ENCODE assay signal across 8 mouse cellular contexts in the genomic region with DNA sequence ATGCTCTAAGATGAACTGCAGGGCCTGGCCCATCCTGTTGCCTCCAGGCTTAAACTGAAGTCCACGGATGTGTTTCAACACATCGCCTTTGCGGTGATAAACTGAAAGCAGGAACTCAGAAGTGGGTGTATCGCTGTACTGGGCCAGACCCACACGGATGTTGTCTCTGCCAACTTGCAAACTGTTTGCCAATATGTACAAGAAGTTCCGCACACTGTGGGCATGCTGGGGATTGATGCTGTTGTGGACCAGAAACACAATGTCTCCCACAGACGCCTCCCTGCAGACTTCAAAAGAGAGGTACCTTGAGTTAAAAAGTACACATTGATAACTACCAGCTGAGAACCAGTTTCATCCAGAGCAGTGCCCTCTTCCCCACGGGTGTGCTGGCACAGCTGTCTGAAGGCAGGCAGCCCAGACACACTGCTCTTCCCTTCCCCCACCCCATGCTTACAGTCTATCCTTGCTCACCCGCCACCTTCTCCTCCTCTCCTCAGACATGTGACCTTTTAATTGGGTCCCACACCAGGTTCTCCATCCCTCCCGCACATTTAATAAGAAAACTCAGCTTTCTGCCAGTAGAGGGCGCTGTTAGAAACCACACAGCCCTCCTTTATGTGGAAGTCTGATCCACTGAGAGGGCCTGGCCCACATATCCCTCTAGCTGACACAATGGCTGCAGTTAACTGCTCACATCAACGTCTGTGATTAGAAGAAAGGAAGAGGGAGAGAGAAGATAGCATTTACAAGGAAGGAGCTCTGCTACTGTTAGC. TPM values are rescaled to one million over a fixed set of nuclear protein-coding genes. Genes with fewer than 3 reads are reported as not detected.
DNase-seq lines count a peak whose midpoint lies in the region; ATAC-seq lines count a peak whose summit lies in the region.

No protein-coding gene starts in this region.

- H3K4me3 ChIP-seq in midbrain, embryonic 11.5 days (ENCODE audit: low read depth, low read length), result no peak overlapping the region
- H3K4me3 ChIP-seq in midbrain, embryonic 16.5 days (ENCODE audit: low read depth, low read length), result no peak overlapping the region
- no peak overlapping the region for H3K4me3 ChIP-seq in embryonic facial prominence, embryonic 14.5 days (ENCODE audit: low read depth, low read length)

- no peaks in the 10 kb centered on the region for H3K4me1 ChIP-seq in midbrain, embryonic 11.5 days (ENCODE audit: control insufficient read depth, insufficient read depth, low read length)
- no peaks in the 10 kb centered on the region for H3K4me1 ChIP-seq in midbrain, embryonic 16.5 days (ENCODE audit: control insufficient read depth, insufficient read depth, low read length)
- H3K4me1 ChIP-seq in embryonic facial prominence, embryonic 14.5 days (ENCODE audit: control insufficient read depth, insufficient read depth, low read length), result no peaks in the 10 kb centered on the region

- H3K27me3 ChIP-seq in midbrain, embryonic 11.5 days (ENCODE audit: control insufficient read depth, insufficient read depth, low read length), result no peaks in the 10 kb centered on the region
- no peaks in the 10 kb centered on the region for H3K27me3 ChIP-seq in midbrain, embryonic 16.5 days (ENCODE audit: control insufficient read depth, insufficient read depth, low read depth, low read length)
- no peaks in the 10 kb centered on the region for H3K27me3 ChIP-seq in embryonic facial prominence, embryonic 14.5 days (replicated peaks; ENCODE audit: control insufficient read depth, insufficient read depth, low read length)

- no peak overlapping the region for H3K4me2 ChIP-seq in midbrain, embryonic 11.5 days
- H3K4me2 ChIP-seq in midbrain, embryonic 16.5 days (ENCODE audit: low read length), result no peak overlapping the region
- H3K4me2 ChIP-seq in embryonic facial prominence, embryonic 14.5 days (ENCODE audit: low read depth, low read length), result no peak overlapping the region

- no peak overlapping the region for H3K9ac ChIP-seq in midbrain, embryonic 11.5 days (ENCODE audit: low read length)
- H3K9ac ChIP-seq in midbrain, embryonic 16.5 days (ENCODE audit: low read depth, low read length), result no peak overlapping the region
- H3K9ac ChIP-seq in embryonic facial prominence, embryonic 14.5 days (ENCODE audit: low read depth, low read length), result no peak overlapping the region

- peak; percentile 48; the same call in 1 of the 2 replicates for ATAC-seq in midbrain, embryonic 11.5 days (ENCODE audit: low FRiP score)
- ATAC-seq in midbrain, embryonic 16.5 days, result no peak
- ATAC-seq in embryonic facial prominence, embryonic 14.5 days (ENCODE audit: low read depth), result no peak
- no peak for ATAC-seq in activated CD4-positive, CD25-positive, alpha-beta regulatory T cell, adult 4 months

- 60% methylated on average over 12 of the region's 12 CpGs for WGBS in midbrain, embryonic 11.5 days
- WGBS in midbrain, embryonic 16.5 days, result 58% methylated on average over 12 of the region's 12 CpGs
- 58% methylated on average over 11 of the region's 12 CpGs for WGBS in embryonic facial prominence, embryonic 14.5 days

- no peaks in the 10 kb centered on the region for H3K36me3 ChIP-seq in midbrain, embryonic 11.5 days (ENCODE audit: control insufficient read depth, insufficient read depth, low read length)
- no peaks in the 10 kb centered on the region for H3K36me3 ChIP-seq in midbrain, embryonic 16.5 days (ENCODE audit: control insufficient read depth, insufficient read depth, low read length)
- no peaks in the 10 kb centered on the region for H3K36me3 ChIP-seq in embryonic facial prominence, embryonic 14.5 days (ENCODE audit: control insufficient read depth, insufficient read depth, low read length)

- no peak overlapping the region for H3K27ac ChIP-seq in midbrain, embryonic 11.5 days (ENCODE audit: low read depth, low read length)
- no peak overlapping the region for H3K27ac ChIP-seq in midbrain, embryonic 16.5 days (ENCODE audit: low read length)
- no peak overlapping the region for H3K27ac ChIP-seq in embryonic facial prominence, embryonic 14.5 days (replicated peaks; ENCODE audit: low read depth, low read length)

- peak; percentile 95 for DNase-seq in midbrain, embryonic 11.5 days (ENCODE audit: low spot score, missing footprints)
- peak; percentile 63 for DNase-seq in adrenal gland, postnatal 14 days
- peak; percentile 12 for DNase-seq in embryonic facial prominence, embryonic 14.5 days (ENCODE audit: low spot score)
- DNase-seq in kidney, postnatal 10 days, result peak; percentile 41
- peak; percentile 75 for DNase-seq in lung, postnatal 10 days
- DNase-seq in spleen, postnatal 10 days (ENCODE audit: low spot score in 2 of 2), result peak; percentile 15 to 42

- H3K9me3 ChIP-seq in midbrain, embryonic 11.5 days (ENCODE audit: control insufficient read depth, low read length), result no peaks in the 10 kb centered on the region
- no peaks in the 10 kb centered on the region for H3K9me3 ChIP-seq in midbrain, embryonic 16.5 days (replicated peaks; ENCODE audit: control insufficient read depth, low read length, poor library complexity, severe bottlenecking)
- H3K9me3 ChIP-seq in embryonic facial prominence, embryonic 14.5 days (ENCODE audit: control insufficient read depth, low read length), result no peaks in the 10 kb centered on the region

RNA-seq across cellular contexts. Expression of a gene that starts 16.1 kb away (rescaled TPM):
- 0.11 TPM in 1 of 2 replicates, not detected in the other for polyA plus RNA-seq in midbrain, embryonic 11.5 days (2014; fragmentation: Nextera tagmentation; extraction: Ambion mirVana)
- polyA plus RNA-seq in midbrain, embryonic 16.5 days (2015; fragmentation: Nextera tagmentation; extraction: Ambion mirVana), result 1.8 and 2.2 TPM in 2 replicates
- total RNA-seq in adrenal gland, postnatal 14 days (2021), result 0.30 and 4.1 TPM in 2 replicates
- 0.16 and 0.24 TPM in 2 replicates for polyA plus RNA-seq in embryonic facial prominence, embryonic 14.5 days (2014; fragmentation: Nextera tagmentation; extraction: Ambion mirVana)
- polyA plus RNA-seq in activated CD4-positive, CD25-positive, alpha-beta regulatory T cell, adult 4 months (2017; shearing (Covaris generic)), result under 1 TPM in 1 of 2 experiments, not detected in 1; 0.90 TPM

Comparison
In these comparisons a context has a peak if more than half of its experiments do, and no peak if none do; other contexts are left out.
1. DNase-seq: peak in every context shown above with its lines; median percentile 95 in midbrain, embryonic 11.5 days; 75 in lung, postnatal 10 days; 63 in adrenal gland, postnatal 14 days; 41 in kidney, postnatal 10 days; 28 in spleen, postnatal 10 days; 12 in embryonic facial prominence, embryonic 14.5 days.